Mouse (Mus musculus) small intestine, adult 2 months (tissue): ENCODE data around the gene Hipk4. TPM values are rescaled to one million over a fixed set of nuclear protein-coding genes. Genes with fewer than 3 reads are reported as not detected.

Experiments
- H3K27ac ChIP-seq: fragments of 200-500 bp; 2 replicates; pipeline ENCODE4 v1.5.1; 2012; ENCODE audit warnings: low read depth, low read length, control low read depth, inconsistent platforms; ENCODE audit not compliant: insufficient read depth
- H3K27me3 ChIP-seq: fragments of 200-500 bp; 2 replicates; pipeline ENCODE4 v1.6.1; 2012; ENCODE audit warnings: mild to moderate bottlenecking, moderate library complexity, low read length, inconsistent platforms; ENCODE audit not compliant: control insufficient read depth, insufficient read depth
- H3K36me3 ChIP-seq: fragments of 200-500 bp; 2 replicates; pipeline ENCODE4 v1.6.1; 2012; ENCODE audit warnings: mild to moderate bottlenecking, low read length, control low read depth, inconsistent platforms; ENCODE audit not compliant: control insufficient read depth, insufficient read depth
- H3K4me1 ChIP-seq: fragments of 200-500 bp; 2 replicates; pipeline ENCODE4 v1.6.1; 2012; ENCODE audit warnings: low read length, inconsistent platforms, mixed read lengths; ENCODE audit not compliant: control insufficient read depth, insufficient read depth, insufficient read length
- H3K4me3 ChIP-seq: fragments of 200-500 bp; 2 replicates; pipeline ENCODE4 v1.5.1; 2012; ENCODE audit warnings: low read depth, mild to moderate bottlenecking, control low read depth, inconsistent platforms, low read length, moderate library complexity
- CTCF ChIP-seq: fragments of 200-500 bp; IDR thresholded peaks from 2 replicates; pipeline ENCODE4 v1.5.1; 2012; ENCODE audit warnings: low read depth, mild to moderate bottlenecking, control low read depth, inconsistent platforms, low read length, moderate library complexity, mixed read lengths; ENCODE audit not compliant: insufficient replicate concordance, insufficient read length; ENCODE audit errors: extremely low read depth
- POLR2A ChIP-seq: fragments of 200-500 bp; IDR thresholded peaks from 2 replicates; pipeline ENCODE4 v1.6.1; 2012; ENCODE audit warnings: low read depth, mild to moderate bottlenecking, control low read depth, inconsistent platforms, low read length, moderate library complexity
- WGBS: fragments of 180-500 bp; shearing (Covaris S2); methylation state at CpG from one replicate; pipeline ENCODE4 v1.1.7; 2018; 5-methylcytosine and 5-hydroxymethylcytosine counted together
- polyA plus RNA-seq: library from polyadenylated mRNA; depleted of rRNA; stranded (reverse); fragments of >200 nt; gene quantifications from 2 replicates; pipeline ENCODE4 v1.2.3, GENCODE M21; 2012

Gene Hipk4
- polyA plus RNA-seq, 1 experiment = 0.72 TPM

DNA sequence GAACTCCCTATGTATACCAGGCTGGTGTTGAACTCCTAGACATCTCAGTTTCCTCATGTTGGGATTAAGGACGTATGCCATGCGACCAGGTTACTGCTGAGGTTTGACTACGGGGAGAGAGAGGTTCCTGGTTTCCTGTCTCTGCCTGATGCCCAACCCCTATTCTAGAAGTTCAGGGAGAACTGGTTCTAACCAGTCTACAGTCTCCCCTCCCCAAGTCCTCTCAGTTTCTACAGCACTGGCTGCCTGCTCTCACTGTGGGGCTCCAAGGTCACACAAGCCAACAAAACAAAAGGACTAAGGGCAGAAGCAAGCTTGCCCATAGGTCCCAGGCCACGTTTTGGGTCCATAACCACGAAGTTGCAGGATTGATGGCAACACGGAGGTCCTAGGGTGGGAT lies 26.5 kb downstream of the Hipk4 start:
- Histone ChIP-seq H3K27ac (no peak overlapping the region), H3K4me3 (no peak overlapping the region), H3K27me3 (no peaks in the 10 kb centered on the region), H3K4me1 (no peaks in the 10 kb centered on the region; the same call in 1 of the 2 replicates), H3K36me3 (no peaks in the 10 kb centered on the region)
- no peak for TF ChIP-seq CTCF
- 77% methylated on average over 6 of the region's 6 CpGs for WGBS

- 40% methylated on average over 5 of the region's 5 CpGs for WGBS
- Histone ChIP-seq H3K4me3 (no peak overlapping the region), H3K36me3 (0 out of 2 replicates have a peak, but pooled peaks cover 2% of the 10 kb centered on the region), H3K27me3 (no peaks in the 10 kb centered on the region), H3K4me1 (no peaks in the 10 kb centered on the region; the same call in 1 of the 2 replicates), H3K27ac (no peak overlapping the region)
- TF ChIP-seq CTCF (no peak), POLR2A (no peak)
Measured at GRCm38 (mm10) chr7:27552070-27552469, 29.0 kb downstream of the Hipk4 start.

DNA sequence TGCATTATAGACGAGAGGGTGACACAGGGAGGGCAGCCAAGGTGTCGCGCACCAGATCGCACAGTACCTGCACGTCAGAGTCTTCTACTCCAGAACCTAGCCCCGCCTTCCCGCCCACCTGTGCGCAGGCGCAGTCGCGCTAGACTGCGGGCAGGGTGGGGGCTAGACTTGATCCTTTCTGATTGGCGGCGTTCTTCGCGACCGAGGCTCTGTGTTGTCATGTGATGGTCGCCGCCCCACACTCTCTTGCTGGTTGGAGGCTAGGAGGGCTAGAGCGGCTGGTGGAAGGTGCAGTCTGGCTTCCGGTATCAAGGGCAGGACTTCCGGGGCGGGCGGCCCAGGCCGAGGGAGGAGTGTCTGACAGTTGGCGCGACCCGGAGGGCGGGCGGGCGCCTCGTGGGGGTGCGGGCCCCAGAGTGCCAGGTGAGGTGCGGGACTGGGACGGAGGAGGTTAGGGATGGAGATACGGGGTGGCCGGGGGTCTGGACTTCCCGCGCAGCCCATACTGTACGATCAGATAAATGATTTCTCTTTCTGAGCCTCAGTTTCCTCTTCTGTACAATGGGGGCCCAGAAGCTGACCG lies 30.0 kb downstream of the Hipk4 start, which contains the start of the genes Pld3 and 2310022A10Rik:
Gene Pld3, minus strand, starts transcription at position 288 of the 583 bp plus-strand sequence.
Gene 2310022A10Rik, plus strand, starts transcription at position 303 of the 583 bp plus-strand sequence.
- H3K4me1 ChIP-seq = no peaks in the 10 kb centered on the region; the same call in 1 of the 2 replicates
- 0 out of 2 replicates have a peak, but pooled peaks cover 2% of the 10 kb centered on the region for H3K36me3 ChIP-seq
- no peak within 1 kb of the TSS for H3K27ac ChIP-seq
- no peaks in the 10 kb centered on the region for H3K27me3 ChIP-seq
- WGBS = 0% methylated on average over 41 of the region's 41 CpGs
- no peak for TF ChIP-seq CTCF
- no peak; the same call in 1 of the 2 replicates for TF ChIP-seq POLR2A
- peak within 1 kb of the TSS; percentile 82 for H3K4me3 ChIP-seq

DNA sequence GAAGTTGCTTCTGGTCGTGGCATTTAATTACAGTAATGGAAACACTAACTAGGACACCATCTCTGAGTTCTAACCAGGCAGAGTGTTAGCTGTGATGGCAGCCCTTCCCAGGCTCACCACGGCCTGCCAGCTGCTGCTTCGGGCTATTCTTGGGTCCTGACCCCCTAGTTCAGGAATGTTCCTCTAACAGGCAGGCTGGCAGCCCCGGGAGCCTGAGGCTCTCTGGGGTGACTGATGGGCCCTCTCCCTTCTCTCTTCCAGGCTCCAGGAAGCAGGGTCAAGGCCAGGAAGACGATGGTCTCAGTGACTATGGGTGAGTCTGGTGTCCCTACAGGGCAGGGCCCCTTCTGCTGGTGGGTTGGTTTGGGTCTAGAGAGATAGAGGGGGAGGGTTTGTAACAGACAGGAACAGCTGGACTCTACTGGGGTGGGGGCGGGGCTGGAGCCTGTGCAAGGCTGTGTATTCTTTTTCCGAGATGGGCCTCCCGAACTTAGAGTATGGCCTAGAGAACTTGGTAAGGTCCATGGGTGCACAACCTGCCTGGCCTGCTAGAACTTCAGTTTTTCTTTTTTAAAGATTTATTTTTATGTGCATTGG lies 37.3 kb downstream of the Hipk4 start:
- 65% methylated on average over 8 of the region's 8 CpGs for WGBS
- H3K27ac ChIP-seq = no peak overlapping the region
- TF ChIP-seq CTCF (no peak), POLR2A (no peak)
- no peak overlapping the region for H3K4me3 ChIP-seq
- no peaks in the 10 kb centered on the region for H3K27me3 ChIP-seq
- H3K36me3 ChIP-seq = peaks cover 29% of the 10 kb centered on the region
- H3K4me1 ChIP-seq = no peaks in the 10 kb centered on the region

DNA sequence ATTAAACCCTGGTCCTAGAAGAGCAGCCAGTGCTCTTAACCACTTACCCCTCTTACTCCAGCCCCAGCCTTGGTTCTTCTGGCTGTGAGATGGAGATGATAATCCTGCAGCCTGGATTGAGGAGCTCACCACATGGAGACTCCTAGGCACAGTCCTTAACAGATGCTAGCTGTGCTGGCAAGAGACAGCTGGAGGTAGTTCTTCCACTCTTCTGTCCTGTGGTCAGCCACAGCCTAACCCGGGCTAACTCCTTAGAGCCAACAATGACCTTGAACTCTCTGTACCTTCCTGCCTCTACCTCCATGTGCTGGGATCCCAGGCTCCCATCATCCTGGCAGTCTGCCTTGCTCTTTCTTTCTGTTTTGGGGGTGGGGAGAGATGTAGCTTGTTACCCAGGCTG lies 37.9 kb downstream of the Hipk4 start:
- no peak for TF ChIP-seq POLR2A
- no peak for TF ChIP-seq CTCF
- H3K27me3 ChIP-seq = no peaks in the 10 kb centered on the region
- H3K4me3 ChIP-seq = no peak overlapping the region
- 64% methylated on average over 1 of the region's 1 CpGs for WGBS
- peaks cover 31% of the 10 kb centered on the region for H3K36me3 ChIP-seq
- H3K4me1 ChIP-seq = no peaks in the 10 kb centered on the region
- no peak overlapping the region for H3K27ac ChIP-seq

DNA sequence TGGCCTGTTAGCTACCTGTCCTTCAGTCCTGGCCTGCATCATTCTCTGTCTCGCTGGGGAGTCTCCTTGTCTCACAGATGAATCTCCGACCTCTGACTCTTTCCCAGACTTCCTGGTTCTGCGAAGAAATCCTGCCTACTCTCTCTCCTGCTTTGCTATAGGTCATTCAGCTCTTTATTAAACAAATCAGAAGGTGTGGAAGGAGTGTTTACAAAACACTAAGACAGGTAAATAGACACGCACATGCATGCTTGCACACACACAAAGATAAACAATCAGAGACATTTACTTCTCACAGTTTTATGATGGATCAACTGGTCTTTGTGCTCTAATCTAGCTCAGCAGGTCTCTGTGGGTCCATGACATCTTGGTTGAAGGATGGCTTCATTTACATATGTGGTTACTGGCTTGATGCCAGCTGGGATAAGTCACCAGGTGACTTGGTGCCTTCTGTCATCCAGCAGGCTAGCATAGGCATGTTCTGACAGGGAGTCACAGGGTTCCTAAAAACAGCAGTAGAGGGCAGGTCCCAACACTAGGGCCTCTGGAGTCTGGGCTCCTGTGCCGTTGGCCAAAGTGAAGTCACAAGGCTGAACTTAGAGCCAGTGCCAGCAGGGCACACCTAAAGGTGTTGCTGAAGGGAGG lies 46.6 kb downstream of the Hipk4 start:
- Histone ChIP-seq H3K27ac (no peak overlapping the region), H3K36me3 (peaks cover 35% of the 10 kb centered on the region), H3K4me1 (no peaks in the 10 kb centered on the region; the same call in 1 of the 2 replicates), H3K4me3 (no peak overlapping the region), H3K27me3 (no peaks in the 10 kb centered on the region)
- TF ChIP-seq CTCF = no peak
- no peak for TF ChIP-seq POLR2A
- WGBS = 80% methylated on average over 5 of the region's 5 CpGs

- no peaks in the 10 kb centered on the region; the same call in 1 of the 2 replicates for H3K4me1 ChIP-seq
- WGBS = 72% methylated on average over 4 of the region's 4 CpGs
- TF ChIP-seq CTCF (no peak), POLR2A (no peak)
- no peak overlapping the region for H3K27ac ChIP-seq
- H3K4me3 ChIP-seq = no peak overlapping the region
- peaks cover 29% of the 10 kb centered on the region for H3K36me3 ChIP-seq
- no peaks in the 10 kb centered on the region for H3K27me3 ChIP-seq
Measured at GRCm38 (mm10) chr7:27572133-27572532, 49.1 kb downstream of the Hipk4 start.
